Mouse (Mus musculus) lung, postnatal 4 days (tissue): ENCODE measurements around the gene Caprin2.

Experiments
- DNase-seq, 2 experiments: peaks; one replicate each; pipeline ENCODE4 v3.0.0; 2021

The Caprin2 gene

DNA sequence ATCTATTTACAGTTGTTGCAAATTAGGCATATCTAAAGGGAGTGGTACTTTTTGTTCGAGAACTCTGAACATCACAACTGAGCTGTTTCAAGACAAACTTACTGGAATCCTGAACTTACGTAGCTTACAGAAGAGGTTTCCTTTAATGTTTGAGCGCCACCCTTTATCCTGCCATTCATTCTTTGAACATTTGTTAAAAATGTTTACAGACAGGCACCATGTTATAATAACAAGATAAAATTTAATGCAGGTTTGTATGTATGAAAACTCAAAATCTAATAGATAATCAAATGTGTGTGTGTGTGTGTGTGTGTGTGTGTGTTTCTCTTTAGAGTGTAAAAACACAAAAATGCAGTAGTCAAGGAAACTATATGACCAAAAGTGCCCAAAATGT, 64.3 kb downstream of the Caprin2 start:
- no peak for DNase-seq

DNA sequence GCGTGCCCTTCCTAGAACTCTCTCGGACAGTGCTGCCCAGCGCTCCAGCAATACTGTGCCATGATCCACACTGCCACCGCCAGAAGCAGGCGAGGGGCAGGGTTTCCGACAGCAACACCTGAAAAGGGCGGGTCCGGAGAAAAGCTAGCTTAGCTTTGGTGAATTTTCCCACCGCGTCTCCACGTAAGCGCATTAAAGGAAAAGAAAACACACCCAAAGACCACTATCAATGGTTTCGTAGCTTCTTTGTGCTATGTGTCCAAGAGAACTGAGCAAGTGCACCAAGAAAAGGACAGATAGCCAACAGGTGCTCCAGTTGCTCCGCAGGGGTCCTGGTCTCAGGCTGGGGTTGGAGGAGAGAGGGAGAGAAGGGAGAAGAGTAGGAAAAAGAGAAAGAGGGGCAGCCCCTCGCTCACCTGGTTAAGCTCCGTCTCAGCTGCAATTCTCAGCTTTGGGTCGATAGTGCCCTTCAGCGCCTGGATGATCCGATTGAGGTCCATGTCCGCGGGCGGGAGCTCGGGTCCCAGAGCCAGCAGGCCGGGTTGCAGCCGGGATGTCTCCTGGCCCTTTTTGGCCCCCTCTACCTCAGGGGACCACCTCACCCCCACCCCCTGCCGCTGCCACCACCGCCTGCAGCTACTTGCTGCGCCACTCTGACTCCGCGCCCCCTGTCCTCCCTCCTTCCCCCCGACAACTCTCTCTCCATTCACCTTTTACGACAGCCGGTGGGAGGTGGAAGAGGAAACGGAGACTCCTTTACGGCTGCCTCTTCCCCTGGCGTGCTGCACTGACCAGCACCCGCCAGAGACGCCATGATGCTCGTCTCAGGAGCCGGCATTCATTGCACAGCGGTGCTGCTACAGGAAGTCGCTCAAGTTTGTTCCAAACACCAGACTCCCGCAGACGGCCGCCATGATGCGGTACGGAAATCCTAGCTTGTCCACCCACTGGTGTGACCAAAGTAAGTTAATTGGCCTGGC, 65.0 kb downstream of the Caprin2 start, which contains the start of gene Ipo8:
Gene Ipo8 (minus strand): TSS at position 720 of the 980 bp plus-strand sequence.
- peak; percentile 92 to 96 for DNase-seq

- DNase-seq = no peak
Measured at GRCm38 (mm10) chr6:148830355-148830747, 65.7 kb downstream of the Caprin2 start.

DNA sequence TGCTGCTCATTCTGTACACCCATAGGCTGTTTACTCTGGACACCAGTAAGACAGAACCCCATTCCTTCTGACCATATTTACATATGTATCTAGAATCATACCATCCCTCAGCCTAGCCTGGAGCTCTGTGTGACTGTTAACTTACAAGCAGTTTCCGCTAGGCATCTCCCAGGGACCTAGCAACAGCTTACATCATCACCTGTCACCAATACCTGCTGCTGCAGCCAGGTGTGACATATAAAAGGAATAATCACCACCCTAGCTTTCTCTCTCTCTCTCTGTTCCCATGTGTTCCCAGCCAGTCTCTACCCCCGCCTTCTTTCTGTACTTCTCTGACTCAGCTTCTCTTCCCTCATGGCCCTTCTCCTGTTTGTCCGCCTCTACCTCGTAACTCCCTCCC, 69.9 kb downstream of the Caprin2 start:
- DNase-seq = no peak

DNA sequence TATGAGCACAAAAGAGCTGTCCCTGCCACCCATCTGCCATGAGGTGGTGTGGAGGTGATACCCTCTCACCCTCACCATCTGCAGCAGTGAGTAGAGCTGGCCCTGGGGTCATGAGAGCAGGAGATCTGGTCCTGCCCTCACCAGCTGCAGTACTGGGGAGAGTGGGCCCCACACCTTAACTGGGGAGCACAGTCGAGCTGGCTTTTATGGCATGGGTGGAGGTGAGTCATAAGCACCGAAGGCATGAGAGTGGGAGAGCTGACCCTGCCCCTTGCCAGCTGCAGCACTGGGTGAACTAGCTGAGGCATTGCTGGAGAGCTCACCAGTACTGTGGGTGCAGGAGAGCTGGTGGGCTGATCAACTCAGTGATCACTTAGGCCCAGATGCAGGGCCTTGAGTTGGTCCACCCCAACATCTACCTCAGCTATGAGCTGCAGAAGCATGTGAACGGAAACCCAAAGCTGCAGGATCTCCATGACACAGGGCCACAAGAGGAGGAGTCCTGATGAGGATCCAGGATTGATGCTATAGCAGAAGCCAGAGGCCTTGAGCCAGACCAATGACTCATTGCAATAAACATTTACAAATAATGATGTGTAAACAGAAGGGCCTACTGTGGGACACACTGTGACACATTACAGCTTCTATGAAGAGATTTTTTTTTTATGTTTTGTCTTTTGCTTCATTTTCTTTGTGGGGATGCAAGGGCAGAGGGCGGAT, 77.3 kb downstream of the Caprin2 start:
- DNase-seq = peak; percentile 18 to 30

- DNase-seq = no peak
Measured at GRCm38 (mm10) chr6:148816751-148817150, 79.3 kb downstream of the Caprin2 start.

DNA sequence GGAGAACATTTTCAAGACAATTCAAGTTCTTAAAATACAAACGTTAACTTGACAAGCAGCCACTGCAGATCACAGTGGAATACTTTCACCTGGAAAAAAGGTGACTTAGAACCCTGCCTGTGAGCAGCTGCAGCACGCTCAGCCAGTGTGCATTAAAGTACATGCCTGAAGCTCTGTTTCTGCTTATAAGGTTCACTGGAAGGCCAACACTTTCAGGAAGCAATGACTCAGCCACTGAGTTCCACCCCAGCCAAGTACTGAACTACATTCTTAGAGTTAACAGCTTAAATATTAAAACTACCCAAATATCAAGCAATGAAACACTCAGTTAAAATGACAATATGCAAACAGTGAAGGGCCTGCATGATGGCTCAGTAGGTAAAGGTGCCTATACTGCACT, 84.9 kb downstream of the Caprin2 start:
- no peak for DNase-seq

DNA sequence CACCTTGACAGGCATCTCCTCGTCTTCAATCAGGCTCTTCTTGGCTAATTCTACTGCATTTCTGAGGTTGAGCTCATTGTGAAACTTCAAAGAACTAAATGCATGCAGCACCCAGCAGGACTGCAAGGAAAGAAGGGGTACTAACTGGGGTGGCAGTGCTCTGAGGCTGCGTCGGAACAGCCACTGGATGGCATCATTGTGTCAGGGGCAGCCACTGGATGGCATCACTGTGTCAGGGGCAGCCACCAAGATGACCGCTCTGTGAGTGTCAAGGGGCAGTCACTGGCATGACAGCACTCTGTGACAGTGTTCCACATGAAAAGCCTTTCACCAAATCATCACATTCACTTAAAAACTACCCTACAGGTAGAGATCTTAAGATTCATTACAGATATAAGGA, 96.3 kb downstream of the Caprin2 start:
- DNase-seq = no peak

DNA sequence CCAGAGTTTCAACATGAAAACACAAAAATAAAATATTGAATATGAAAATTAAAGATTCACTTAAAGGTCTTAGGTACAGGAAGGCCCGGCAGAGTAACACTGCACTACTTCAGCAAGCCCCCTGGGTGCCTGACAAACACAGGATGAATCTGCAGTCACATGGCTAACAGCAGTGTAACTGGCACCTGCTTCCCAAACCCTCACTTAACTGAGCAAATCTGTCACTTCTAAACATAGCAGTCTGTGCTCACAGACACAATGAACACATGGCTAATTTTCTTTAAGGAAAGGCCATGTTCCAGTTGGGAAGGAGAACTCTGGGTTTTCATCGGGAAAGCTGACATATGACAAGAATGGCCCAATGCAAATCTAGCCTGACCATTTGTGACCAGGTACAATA, 100.9 kb downstream of the Caprin2 start:
- no peak for DNase-seq
